Mouse (Mus musculus) ES-Bruce4 (cell line): Measurements from ENCODE around the gene Atg2a. TPM values are rescaled to one million over a fixed set of nuclear protein-coding genes. Genes with fewer than 3 reads are reported as not detected.
"Not testable (repeated sequence)": the region's sequence is repeated elsewhere in the genome, so short reads cannot be mapped to it uniquely, and the experiment has no call there.

ENCODE experiments used
- H3K27ac ChIP-seq: 2 replicates; pipeline ENCODE4 v1.5.1; 2012; ENCODE audit warnings: low read length, inconsistent platforms; ENCODE audit not compliant: insufficient read depth
- H3K27me3 ChIP-seq: 2 replicates; pipeline ENCODE4 v1.6.1; 2012; ENCODE audit warnings: mild to moderate bottlenecking, low read length, inconsistent platforms; ENCODE audit not compliant: control insufficient read depth, poor library complexity, insufficient read depth, severe bottlenecking
- H3K36me3 ChIP-seq: 2 replicates; pipeline ENCODE4 v1.6.1; 2012; ENCODE audit warnings: inconsistent platforms, mild to moderate bottlenecking, low read length, moderate library complexity; ENCODE audit not compliant: control insufficient read depth, poor library complexity, insufficient read depth, severe bottlenecking
- H3K4me1 ChIP-seq: one replicate; pipeline ENCODE4 v1.8.1; 2011; ENCODE audit warnings: low read length; ENCODE audit not compliant: control insufficient read depth, insufficient read depth
- H3K4me3 ChIP-seq: 2 replicates; pipeline ENCODE4 v1.5.1; 2011; ENCODE audit warnings: low read depth, mild to moderate bottlenecking, low read length
- H3K9ac ChIP-seq: 2 replicates; pipeline ENCODE4 v1.6.1; 2012; ENCODE audit warnings: low read depth, mild to moderate bottlenecking, inconsistent platforms; ENCODE audit not compliant: poor library complexity, severe bottlenecking
- H3K9me3 ChIP-seq: replicated peaks from 2 replicates; pipeline ENCODE4 v1.6.1; 2012; ENCODE audit warnings: mild to moderate bottlenecking, low read length, inconsistent platforms; ENCODE audit not compliant: control insufficient read depth, poor library complexity, insufficient read depth, severe bottlenecking
- CTCF ChIP-seq: IDR thresholded peaks from one replicate; pipeline ENCODE4 v1.8.1; 2011; ENCODE audit warnings: low read depth, low read length
- EP300 ChIP-seq: IDR thresholded peaks from 2 replicates; pipeline ENCODE4 v1.6.1; 2011; ENCODE audit warnings: low read depth, low read length; ENCODE audit not compliant: insufficient read depth
- POLR2A ChIP-seq: IDR thresholded peaks from one replicate; pipeline ENCODE4 v1.8.1; 2011; ENCODE audit warnings: low read length; ENCODE audit not compliant: insufficient read depth
- polyA plus RNA-seq: library from polyadenylated mRNA; stranded (reverse); fragments of >200 nt; gene quantifications from 2 replicates; pipeline ENCODE4 v1.2.4, GENCODE M21; 2011; ENCODE audit warnings: low read depth; ENCODE audit not compliant: missing spikeins, insufficient read depth, insufficient read length

The Atg2a gene
- polyA plus RNA-seq, 1 experiment = 10.9 TPM

DNA sequence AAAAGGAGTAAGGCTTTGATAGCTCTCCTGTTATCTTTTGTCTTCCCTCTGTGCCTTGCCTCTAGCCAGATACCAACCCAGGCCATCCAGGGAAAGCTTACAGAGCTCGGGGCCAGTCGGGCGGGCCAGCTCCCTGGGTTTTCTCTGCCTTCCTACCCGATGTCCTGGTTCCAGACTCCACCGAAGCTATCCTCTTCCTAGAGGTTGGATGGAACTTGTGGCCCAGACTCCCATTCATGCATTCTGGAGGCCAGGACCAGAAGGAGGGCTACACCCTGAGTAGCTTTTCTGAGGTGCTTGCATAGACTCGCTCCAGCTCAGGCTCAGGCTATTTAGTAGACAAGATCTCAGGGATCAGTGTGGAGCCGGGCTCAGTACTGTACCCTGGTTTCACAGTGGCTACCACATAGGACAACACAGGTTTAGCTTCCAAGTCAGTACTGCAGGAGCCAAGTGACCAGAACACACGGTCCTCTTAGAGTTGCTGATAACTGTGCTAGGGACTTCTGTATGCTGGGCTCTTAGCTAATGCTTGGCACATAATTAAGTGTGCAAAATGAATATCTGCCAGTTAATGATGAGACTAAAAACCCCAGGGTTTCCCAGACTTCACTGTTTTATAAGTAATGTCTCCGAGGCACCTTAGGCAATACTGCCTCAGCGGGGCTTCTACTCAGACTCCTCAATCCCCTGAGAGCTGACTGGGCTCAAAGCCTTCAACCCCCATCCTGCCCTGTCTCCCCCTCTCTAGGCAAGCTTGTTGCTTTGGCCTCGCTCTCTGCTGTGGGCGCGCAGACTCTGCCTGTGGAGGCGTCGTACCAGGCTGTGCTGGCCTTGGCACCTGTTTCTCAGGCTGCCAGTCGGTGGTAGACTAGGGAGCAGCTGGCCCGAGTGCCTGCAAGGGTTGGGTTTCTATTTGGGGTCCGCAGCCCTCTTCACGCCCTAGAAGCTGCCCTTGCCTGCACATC is 45.2 kb downstream of the Atg2a start:
- Histone ChIP-seq H3K9me3 (no peaks in the 10 kb centered on the region), H3K4me1 (peaks cover 10% of the 10 kb centered on the region), H3K27me3 (no peaks in the 10 kb centered on the region), H3K27ac (no peak overlapping the region), H3K9ac (no peak overlapping the region), H3K4me3 (no peak overlapping the region), H3K36me3 (peaks cover 19% of the 10 kb centered on the region)
- TF ChIP-seq EP300 (no peak), CTCF (no peak), POLR2A (no peak)

DNA sequence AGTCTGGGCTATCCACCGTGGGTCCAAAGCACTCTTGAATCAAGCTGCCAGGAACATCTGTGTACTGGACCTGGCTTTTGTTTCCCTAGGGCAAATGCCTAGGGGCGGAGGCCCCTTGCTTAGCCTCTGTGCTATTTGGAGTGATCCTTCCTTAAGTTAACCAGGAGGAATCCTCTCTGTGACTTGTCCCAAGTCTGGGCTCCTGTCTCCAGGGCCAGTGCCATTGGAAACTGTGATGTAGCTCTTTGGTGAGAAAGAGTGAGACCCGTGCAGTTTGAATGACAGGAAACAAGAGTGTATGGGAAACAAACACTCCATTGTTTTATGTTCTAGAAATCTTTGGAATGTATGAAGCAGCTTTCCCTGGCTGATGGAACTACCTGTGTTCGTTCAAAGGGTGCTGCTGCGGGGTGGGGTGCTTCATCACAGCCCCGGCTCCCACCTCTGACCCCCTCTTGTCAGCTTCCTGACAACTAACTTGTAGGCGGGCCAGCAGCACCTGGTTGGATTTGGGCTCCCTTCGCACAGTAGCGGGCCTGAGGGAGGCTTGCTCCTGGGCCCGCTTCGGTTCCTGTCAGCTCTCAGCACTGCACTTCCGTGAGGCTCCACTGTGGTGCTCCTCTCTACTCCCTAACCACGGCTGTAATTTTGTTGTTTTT is 46.9 kb downstream of the Atg2a start:
- no peak overlapping the region for H3K4me3 ChIP-seq
- no peaks in the 10 kb centered on the region for H3K27me3 ChIP-seq
- TF ChIP-seq CTCF = no peak
- no peak for TF ChIP-seq POLR2A
- TF ChIP-seq EP300 = no peak
- no peak overlapping the region for H3K27ac ChIP-seq
- no peak overlapping the region for H3K9ac ChIP-seq
- peaks cover 10% of the 10 kb centered on the region for H3K4me1 ChIP-seq
- no peaks in the 10 kb centered on the region for H3K9me3 ChIP-seq
- peaks cover 7% of the 10 kb centered on the region; the same call in 1 of the 2 replicates for H3K36me3 ChIP-seq

DNA sequence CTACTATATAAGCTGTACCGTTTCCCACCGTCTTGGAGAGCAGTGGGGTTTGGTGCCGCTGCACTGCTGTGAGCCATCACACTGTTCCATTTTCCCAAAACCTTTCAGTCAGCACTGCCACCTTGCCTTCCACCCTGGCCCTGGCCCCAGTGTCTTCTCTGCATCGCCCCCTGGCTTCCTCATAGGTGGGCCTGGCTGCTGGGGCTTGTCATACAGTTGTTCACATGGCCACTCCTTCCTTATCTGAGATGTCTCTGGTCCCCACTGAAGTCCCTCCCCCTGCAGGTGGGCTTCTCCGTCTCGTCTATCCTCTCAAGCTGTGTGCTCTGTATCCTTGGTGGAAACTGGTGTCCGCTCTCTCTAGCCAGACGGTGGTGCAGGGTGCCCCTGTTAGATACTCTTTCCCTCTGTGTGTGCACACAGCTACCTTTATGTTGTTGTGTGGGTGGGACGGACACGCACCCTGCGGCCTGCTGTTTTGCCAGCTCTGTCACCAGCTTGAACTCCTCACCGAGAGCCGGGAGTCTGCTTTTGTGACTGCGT is 48.3 kb downstream of the Atg2a start:
- no peaks in the 10 kb centered on the region for H3K9me3 ChIP-seq
- no peak overlapping the region for H3K9ac ChIP-seq
- H3K4me3 ChIP-seq = no peak overlapping the region
- H3K36me3 ChIP-seq = peaks cover 3% of the 10 kb centered on the region; the same call in 1 of the 2 replicates
- no peaks in the 10 kb centered on the region for H3K27me3 ChIP-seq
- H3K27ac ChIP-seq = no peak overlapping the region; the same call in 1 of the 2 replicates
- H3K4me1 ChIP-seq = peaks cover 7% of the 10 kb centered on the region
- no peak for TF ChIP-seq EP300
- TF ChIP-seq CTCF = peak; percentile 42

DNA sequence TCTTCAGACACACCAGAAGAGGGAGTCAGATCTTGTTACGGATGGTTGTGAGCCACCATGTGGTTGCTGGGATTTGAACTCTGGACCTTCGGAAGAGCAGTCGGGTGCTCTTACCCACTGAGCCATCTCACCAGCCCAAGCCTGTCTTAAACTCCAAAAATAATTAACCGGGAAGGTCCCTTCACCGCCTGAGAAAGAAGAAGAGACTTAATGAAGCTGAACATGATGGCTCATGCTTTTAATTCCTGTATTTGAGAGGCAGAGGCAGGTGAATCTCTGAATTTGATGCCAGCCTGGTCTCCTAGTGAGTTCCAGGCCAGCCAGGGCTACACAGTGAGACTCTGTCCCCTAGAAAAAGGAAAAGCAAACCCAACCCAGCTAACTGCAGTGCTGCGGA is 49.2 kb downstream of the Atg2a start:
- H3K4me1 ChIP-seq, H3K9ac ChIP-seq, H3K9me3 ChIP-seq, H3K4me3 ChIP-seq, H3K27me3 ChIP-seq: not testable (repeated sequence)
- H3K36me3 ChIP-seq = peaks cover 10% of the 10 kb centered on the region
- H3K27ac ChIP-seq = peak overlapping the region; percentile 83

DNA sequence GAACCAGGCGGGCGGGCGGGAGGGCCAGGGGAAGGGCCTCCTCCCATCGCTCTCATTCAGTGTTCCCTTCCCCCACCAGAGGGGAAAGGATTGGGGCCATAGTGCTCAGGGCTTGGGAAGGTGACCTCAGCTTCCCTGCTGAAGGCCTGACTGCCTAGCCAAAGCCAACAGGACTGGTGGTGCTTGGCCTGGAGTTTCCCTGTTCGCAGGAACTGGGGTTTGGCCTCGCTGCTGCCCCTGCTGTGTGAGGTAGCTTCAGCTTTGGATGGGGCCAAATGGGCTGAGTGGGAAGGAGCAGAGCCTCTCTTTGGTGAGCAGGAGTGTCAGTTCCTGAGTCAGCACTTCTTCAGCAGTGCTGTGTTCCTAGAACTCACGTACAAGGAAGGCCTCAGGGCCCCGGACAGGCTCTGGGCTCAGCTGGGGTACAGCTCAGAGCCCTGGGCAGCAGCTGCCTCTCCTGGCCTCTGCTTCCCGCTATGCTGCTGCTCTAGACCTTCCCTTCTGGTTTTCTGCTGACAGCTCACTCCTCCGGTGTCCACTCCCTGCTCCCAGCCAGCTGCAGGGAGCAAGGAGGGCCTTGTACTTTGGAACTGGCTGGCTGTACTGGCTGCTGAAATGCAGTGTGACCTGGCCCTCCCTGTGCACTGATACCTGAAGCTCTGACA is 49.8 kb downstream of the Atg2a start:
- no peak overlapping the region for H3K9ac ChIP-seq
- TF ChIP-seq CTCF = no peak
- no peak for TF ChIP-seq POLR2A
- TF ChIP-seq EP300 = no peak
- H3K36me3 ChIP-seq = peaks cover 13% of the 10 kb centered on the region
- H3K27me3 ChIP-seq = no peaks in the 10 kb centered on the region
- peak overlapping the region; percentile 7 for H3K27ac ChIP-seq
- H3K9me3 ChIP-seq = no peaks in the 10 kb centered on the region
- H3K4me3 ChIP-seq = no peak overlapping the region
- H3K4me1 ChIP-seq = peaks cover 7% of the 10 kb centered on the region
